Mouse (Mus musculus) small intestine, adult 2 months (tissue): ENCODE measurements around the gene Mast4. TPM values are rescaled to one million over a fixed set of nuclear protein-coding genes. Genes with fewer than 3 reads are reported as not detected.

Experiments
- H3K27ac ChIP-seq: fragments of 200-500 bp; 2 replicates; pipeline ENCODE4 v1.5.1; 2012; ENCODE audit warnings: low read depth, low read length, control low read depth, inconsistent platforms; ENCODE audit not compliant: insufficient read depth
- H3K27me3 ChIP-seq: fragments of 200-500 bp; 2 replicates; pipeline ENCODE4 v1.6.1; 2012; ENCODE audit warnings: mild to moderate bottlenecking, moderate library complexity, low read length, inconsistent platforms; ENCODE audit not compliant: control insufficient read depth, insufficient read depth
- H3K36me3 ChIP-seq: fragments of 200-500 bp; 2 replicates; pipeline ENCODE4 v1.6.1; 2012; ENCODE audit warnings: mild to moderate bottlenecking, low read length, control low read depth, inconsistent platforms; ENCODE audit not compliant: control insufficient read depth, insufficient read depth
- H3K4me1 ChIP-seq: fragments of 200-500 bp; 2 replicates; pipeline ENCODE4 v1.6.1; 2012; ENCODE audit warnings: low read length, inconsistent platforms, mixed read lengths; ENCODE audit not compliant: control insufficient read depth, insufficient read depth, insufficient read length
- H3K4me3 ChIP-seq: fragments of 200-500 bp; 2 replicates; pipeline ENCODE4 v1.5.1; 2012; ENCODE audit warnings: low read depth, mild to moderate bottlenecking, control low read depth, inconsistent platforms, low read length, moderate library complexity
- CTCF ChIP-seq: fragments of 200-500 bp; IDR thresholded peaks from 2 replicates; pipeline ENCODE4 v1.5.1; 2012; ENCODE audit warnings: low read depth, mild to moderate bottlenecking, control low read depth, inconsistent platforms, low read length, moderate library complexity, mixed read lengths; ENCODE audit not compliant: insufficient replicate concordance, insufficient read length; ENCODE audit errors: extremely low read depth
- POLR2A ChIP-seq: fragments of 200-500 bp; IDR thresholded peaks from 2 replicates; pipeline ENCODE4 v1.6.1; 2012; ENCODE audit warnings: low read depth, mild to moderate bottlenecking, control low read depth, inconsistent platforms, low read length, moderate library complexity
- WGBS: fragments of 180-500 bp; shearing (Covaris S2); methylation state at CpG from one replicate; pipeline ENCODE4 v1.1.7; 2018; 5-methylcytosine and 5-hydroxymethylcytosine counted together
- polyA plus RNA-seq: library from polyadenylated mRNA; depleted of rRNA; stranded (reverse); fragments of >200 nt; gene quantifications from 2 replicates; pipeline ENCODE4 v1.2.3, GENCODE M21; 2012

Gene Mast4
- polyA plus RNA-seq, 1 experiment: 5.3 TPM

DNA sequence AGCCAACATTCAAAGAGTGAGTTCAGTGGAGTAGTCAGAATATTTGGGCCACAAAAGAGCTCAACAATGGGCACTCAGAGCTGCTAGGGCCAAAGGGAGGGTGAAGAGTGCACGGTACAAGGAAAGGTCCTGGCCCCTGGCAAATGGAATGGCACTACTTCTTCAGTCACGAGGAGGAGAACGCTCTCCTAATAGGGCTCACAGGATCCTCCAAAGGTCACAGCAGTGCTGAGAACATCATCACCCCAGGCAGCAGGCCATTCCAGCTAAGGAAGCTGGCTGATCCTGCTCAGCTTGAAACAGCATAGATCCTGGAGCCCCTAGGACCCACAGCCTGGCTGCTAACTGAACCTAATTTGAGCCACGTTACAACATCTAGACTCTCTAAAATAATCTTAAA is 389.8 kb downstream of the Mast4 start:
- H3K4me3 ChIP-seq: no peak overlapping the region
- H3K27me3 ChIP-seq: no peaks in the 10 kb centered on the region
- no peaks in the 10 kb centered on the region for H3K36me3 ChIP-seq
- no peaks in the 10 kb centered on the region; the same call in 1 of the 2 replicates for H3K4me1 ChIP-seq
- H3K27ac ChIP-seq: no peak overlapping the region
- TF ChIP-seq CTCF: no peak
- TF ChIP-seq POLR2A: no peak
- 86% methylated on average over 4 of the region's 4 CpGs for WGBS

DNA sequence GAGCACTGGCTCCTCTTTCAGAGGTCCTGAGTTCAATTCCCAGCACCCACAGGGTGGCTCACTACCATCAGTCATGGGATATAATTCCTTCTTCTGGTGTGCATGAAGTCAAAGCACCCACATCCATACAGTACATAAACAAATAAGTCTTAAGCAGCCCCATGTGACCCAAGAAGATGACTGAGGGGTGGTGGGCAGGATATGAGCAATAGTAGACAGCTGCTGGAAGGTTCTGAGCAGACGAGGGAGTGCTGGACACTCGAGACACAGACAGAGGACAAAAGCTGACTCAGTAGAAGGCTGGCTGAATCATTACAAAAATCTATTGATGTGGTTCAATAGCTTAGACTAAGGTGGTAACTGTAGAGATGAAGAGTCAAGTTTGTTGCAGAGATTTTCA is 391.7 kb downstream of the Mast4 start:
- 74% methylated on average over 2 of the region's 2 CpGs for WGBS
- Histone ChIP-seq H3K4me3 (no peak overlapping the region), H3K36me3 (no peaks in the 10 kb centered on the region), H3K27ac (no peak overlapping the region), H3K27me3 (no peaks in the 10 kb centered on the region), H3K4me1 (no peaks in the 10 kb centered on the region; the same call in 1 of the 2 replicates)
- TF ChIP-seq POLR2A (no peak), CTCF (no peak)

GRCm38 (mm10) chr13:102940476-102940875 is 393.8 kb downstream of the Mast4 start:
- WGBS: 80% methylated on average over 6 of the region's 6 CpGs

DNA sequence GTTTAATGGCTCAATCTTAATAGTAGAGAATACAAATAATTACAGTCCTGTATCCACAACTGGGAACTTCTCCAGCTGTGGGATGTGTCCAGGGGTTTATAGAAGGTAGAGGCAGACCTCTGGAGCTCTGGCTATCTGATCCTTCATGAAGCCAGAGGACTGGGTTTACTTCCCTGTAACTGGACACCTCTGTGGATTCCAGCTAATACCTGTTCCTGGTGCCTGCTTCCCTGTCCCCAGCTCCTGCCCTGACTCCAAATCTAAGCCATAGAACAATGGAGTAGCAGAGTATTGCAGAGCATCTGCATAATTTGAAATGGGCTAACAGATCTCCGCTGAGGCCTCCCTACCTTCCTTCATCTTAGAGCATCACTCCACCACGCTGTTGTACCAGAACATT is 398.1 kb downstream of the Mast4 start:
- WGBS: 91% methylated on average over 2 of the region's 2 CpGs
- Histone ChIP-seq H3K4me1 (no peaks in the 10 kb centered on the region), H3K4me3 (no peak overlapping the region), H3K27me3 (no peaks in the 10 kb centered on the region), H3K36me3 (no peaks in the 10 kb centered on the region), H3K27ac (no peak overlapping the region)
- no peak for TF ChIP-seq CTCF
- no peak for TF ChIP-seq POLR2A

More at GRCm38 (mm10) chr13:102940476-102940875, 393.8 kb downstream of the Mast4 start:
- Histone ChIP-seq H3K4me3 (no peak overlapping the region), H3K4me1 (no peaks in the 10 kb centered on the region; the same call in 1 of the 2 replicates), H3K36me3 (no peaks in the 10 kb centered on the region), H3K27ac (no peak overlapping the region), H3K27me3 (no peaks in the 10 kb centered on the region)
- no peak for TF ChIP-seq POLR2A
- TF ChIP-seq CTCF: no peak

DNA sequence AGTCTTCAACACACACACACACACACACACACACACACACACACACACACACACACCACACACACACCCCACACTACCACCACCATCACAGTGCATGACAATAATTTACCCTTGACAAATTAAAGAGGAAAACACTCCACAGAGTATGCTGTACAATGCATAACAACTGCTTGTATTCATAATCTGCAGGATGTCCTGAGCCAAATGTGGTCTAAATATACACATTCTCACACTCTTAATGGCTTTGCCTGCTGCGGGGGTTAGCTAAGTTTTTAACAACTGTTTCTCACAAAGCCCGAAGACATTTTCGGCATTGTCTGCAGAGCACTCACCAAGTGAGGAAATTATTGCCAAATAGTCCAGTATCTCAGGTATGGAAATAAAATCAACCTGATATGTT is 398.5 kb downstream of the Mast4 start:
- Histone ChIP-seq H3K4me1 (no peaks in the 10 kb centered on the region), H3K27me3 (no peaks in the 10 kb centered on the region), H3K36me3 (no peaks in the 10 kb centered on the region), H3K4me3 (no peak overlapping the region), H3K27ac (no peak overlapping the region)
- WGBS: 84% methylated on average over 3 of the region's 3 CpGs
- TF ChIP-seq POLR2A: no peak

GRCm38 (mm10) chr13:102933702-102934101 is 400.6 kb downstream of the Mast4 start:
- H3K4me1 ChIP-seq: no peaks in the 10 kb centered on the region
- no peaks in the 10 kb centered on the region for H3K27me3 ChIP-seq
- H3K27ac ChIP-seq: no peak overlapping the region
- no peak for TF ChIP-seq POLR2A
- TF ChIP-seq CTCF: no peak
- 90% methylated on average over 5 of the region's 5 CpGs for whole genome bisulfite sequencing
- no peak overlapping the region for H3K4me3 ChIP-seq
- no peaks in the 10 kb centered on the region for H3K36me3 ChIP-seq

DNA sequence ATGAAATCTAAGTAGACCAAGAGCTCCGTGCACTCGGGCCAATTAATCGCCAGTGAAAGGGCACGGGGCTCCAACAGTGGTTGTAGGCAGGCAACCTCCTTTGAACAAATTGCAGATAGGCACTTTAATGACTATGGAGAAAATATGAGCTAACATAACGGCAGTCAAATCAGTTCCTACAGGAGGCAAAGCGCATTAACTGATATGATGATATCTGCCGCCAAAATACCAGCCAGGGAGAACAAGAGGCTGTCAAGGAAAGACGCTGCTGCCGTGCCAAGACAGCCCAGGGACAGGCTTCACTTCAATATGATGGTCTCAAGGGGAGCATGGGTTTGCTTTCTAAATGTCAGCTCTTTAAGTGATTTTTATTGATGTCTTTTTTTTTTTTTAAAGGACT is 401.9 kb downstream of the Mast4 start:
- no peaks in the 10 kb centered on the region for H3K27me3 ChIP-seq
- no peak overlapping the region for H3K4me3 ChIP-seq
- no peaks in the 10 kb centered on the region for H3K4me1 ChIP-seq
- WGBS: 71% methylated on average over 9 of the region's 9 CpGs
- no peak overlapping the region for H3K27ac ChIP-seq
- TF ChIP-seq POLR2A (no peak), CTCF (no peak)
- no peaks in the 10 kb centered on the region for H3K36me3 ChIP-seq

DNA sequence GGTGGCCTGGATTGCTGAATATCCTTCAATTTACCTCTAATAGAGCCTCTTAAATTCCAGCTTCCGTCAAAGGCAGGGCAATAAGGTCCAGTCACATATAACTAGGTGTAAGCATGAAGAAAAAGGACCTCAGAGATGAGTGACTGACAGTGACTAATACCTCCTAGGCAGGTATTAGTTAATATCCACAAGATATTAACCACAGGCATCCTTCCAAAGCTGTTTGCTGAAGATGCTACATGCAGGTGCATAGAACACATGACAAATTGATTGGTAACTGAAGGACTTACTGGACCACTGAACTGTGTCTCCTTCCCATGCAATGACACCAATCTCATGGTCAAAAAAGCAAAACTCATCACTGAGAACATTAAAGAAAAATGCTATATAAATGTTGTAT is 402.3 kb downstream of the Mast4 start:
- Histone ChIP-seq H3K4me3 (no peak overlapping the region), H3K4me1 (no peaks in the 10 kb centered on the region), H3K36me3 (no peaks in the 10 kb centered on the region), H3K27me3 (no peaks in the 10 kb centered on the region), H3K27ac (no peak overlapping the region)
- WGBS: 91% methylated on average over 1 of the region's 1 CpGs
- TF ChIP-seq CTCF: no peak
- no peak for TF ChIP-seq POLR2A
